Mouse (Mus musculus) hindbrain, embryonic 14.5 days (tissue): ENCODE data around the gene Prph. TPM values are rescaled to one million over a fixed set of nuclear protein-coding genes. Genes with fewer than 3 reads are reported as not detected.
"Not testable (repeated sequence)": the region's sequence is repeated elsewhere in the genome, so short reads cannot be mapped to it uniquely, and the experiment has no call there.

Experiments used
- ATAC-seq: fragments of 200-750 bp; cut with Nextera tagmentation; 2 replicates; pipeline ENCODE4 v1.8.0; 2017; ENCODE audit warnings: moderate number of reproducible peaks, mild to moderate bottlenecking, moderate TSS enrichment, moderate library complexity; ENCODE audit not compliant: low FRiP score
- DNase-seq: peaks from one replicate; pipeline ENCODE4 v3.0.0-alpha.2; 2015; ENCODE audit warnings: low spot score
- H3K27ac ChIP-seq: fragments of 300-500 bp; sonication (generic); 2 replicates; pipeline ENCODE4 v1.5.1; 2014; ENCODE audit warnings: mild to moderate bottlenecking, moderate library complexity
- H3K27me3 ChIP-seq: fragments of 300-500 bp; sonication (generic); 2 replicates; pipeline ENCODE4 v1.6.1; 2014; ENCODE audit warnings: mild to moderate bottlenecking, low read length, mixed read lengths; ENCODE audit not compliant: control insufficient read depth, insufficient read depth
- H3K36me3 ChIP-seq: fragments of 300-500 bp; sonication (generic); replicated peaks from 2 replicates; pipeline ENCODE4 v1.6.1; 2014; ENCODE audit not compliant: control insufficient read depth, insufficient read depth
- H3K4me1 ChIP-seq: fragments of 300-500 bp; sonication (generic); replicated peaks from 2 replicates; pipeline ENCODE4 v1.6.1; 2014; ENCODE audit warnings: antibody characterized with exemption, low read length, mixed read lengths; ENCODE audit not compliant: control insufficient read depth, insufficient read depth
- H3K4me2 ChIP-seq: fragments of 300-500 bp; sonication (generic); replicated peaks from 2 replicates; pipeline ENCODE4 v1.6.1; 2014; ENCODE audit warnings: mild to moderate bottlenecking, moderate library complexity
- H3K4me3 ChIP-seq: fragments of 300-500 bp; sonication (generic); replicated peaks from 2 replicates; pipeline ENCODE4 v1.5.1; 2014; ENCODE audit warnings: mild to moderate bottlenecking, low read length
- H3K9ac ChIP-seq: fragments of 300-500 bp; sonication (generic); 2 replicates; pipeline ENCODE4 v1.6.1; 2014
- H3K9me3 ChIP-seq: fragments of 300-500 bp; sonication (generic); 2 replicates; pipeline ENCODE4 v1.6.1; 2016; ENCODE audit warnings: low read length; ENCODE audit not compliant: control insufficient read depth
- WGBS: fragments of 180-500 bp; shearing (Covaris S2); extraction: QIAGEN DNeasy Blood & Tissue Kit; methylation state at CpG from one replicate; pipeline ENCODE4 v1.1.7; 2014; 5-methylcytosine and 5-hydroxymethylcytosine counted together
- polyA plus RNA-seq: library from polyadenylated mRNA; unstranded; fragments of >200 nt; fragmentation: Nextera tagmentation; extraction: Ambion mirVana; gene quantifications from 2 replicates; pipeline ENCODE4 v1.2.1, GENCODE M21; 2014

Gene Prph
- polyA plus RNA-seq, 1 experiment from 2014 or later = 77.9 TPM

DNA sequence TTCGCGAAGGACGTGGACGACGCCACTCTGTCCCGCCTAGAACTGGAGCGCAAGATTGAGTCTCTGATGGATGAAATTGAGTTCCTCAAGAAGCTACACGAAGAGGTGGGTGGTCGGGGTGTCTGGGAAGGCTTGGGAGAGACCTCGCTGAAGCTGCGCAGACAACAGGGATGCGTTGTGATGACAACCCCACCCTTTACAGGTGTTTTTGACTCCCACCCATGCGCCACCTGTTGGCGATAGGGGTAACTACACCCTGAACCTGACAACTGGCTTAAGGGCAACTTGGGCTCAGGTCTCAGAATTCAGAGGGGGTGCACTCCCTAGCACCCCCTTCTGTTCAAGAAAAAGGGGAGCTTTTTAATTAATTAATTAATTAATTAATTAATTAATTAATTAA is 1.4 kb downstream of the Prph start:
- WGBS = 8% methylated on average over 14 of the region's 14 CpGs
- ATAC-seq (no peak), DNase-seq (peak; percentile 45)
- Histone ChIP-seq H3K36me3 (no peaks in the 10 kb centered on the region), H3K27ac (no peak overlapping the region), H3K27me3 (peaks cover 78% of the 10 kb centered on the region), H3K9me3 (no peaks in the 10 kb centered on the region), H3K4me2 (peak overlapping the region; percentile 63), H3K4me1 (peaks cover 10% of the 10 kb centered on the region), H3K4me3 (peak overlapping the region; percentile 38), H3K9ac (no peak overlapping the region)

DNA sequence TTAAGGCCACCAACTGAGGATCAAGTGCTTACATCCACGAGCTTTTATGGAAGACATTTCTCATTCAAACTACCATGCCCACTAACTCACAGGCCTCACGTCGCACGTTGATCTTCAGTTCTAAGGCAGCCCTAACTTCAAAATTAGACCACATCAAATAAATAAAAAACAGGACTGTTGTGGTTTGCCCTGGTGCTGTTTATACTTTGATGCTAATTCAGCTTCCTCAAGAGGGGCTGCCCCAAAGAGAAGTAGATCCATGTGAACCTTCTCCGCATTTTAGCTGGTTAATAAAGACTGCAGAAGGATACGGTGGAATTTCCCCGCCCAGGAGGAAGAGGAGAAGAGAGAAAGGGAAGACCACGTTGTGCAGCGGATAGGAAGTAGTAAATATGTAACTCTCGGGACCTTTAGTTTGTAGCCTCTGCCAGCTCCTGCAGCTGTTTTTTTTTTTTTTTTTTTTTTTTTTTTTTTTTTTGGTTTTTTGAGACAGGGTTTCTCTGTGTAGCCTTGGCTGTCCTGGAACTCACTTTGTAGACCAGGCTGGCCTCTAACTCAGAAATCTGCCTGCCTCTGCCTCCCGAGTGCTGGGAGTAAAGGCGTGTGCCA is 10.7 kb downstream of the Prph start:
- Histone ChIP-seq H3K4me2 (no peak overlapping the region), H3K9ac (no peak overlapping the region), H3K4me1 (no peaks in the 10 kb centered on the region), H3K9me3 (no peaks in the 10 kb centered on the region), H3K27ac (no peak overlapping the region), H3K36me3 (no peaks in the 10 kb centered on the region), H3K27me3 (peaks cover 3% of the 10 kb centered on the region; the same call in 1 of the 2 replicates), H3K4me3 (no peak overlapping the region)
- no peak for ATAC-seq
- 82% methylated on average over 12 of the region's 12 CpGs for WGBS
- no peak for DNase-seq

DNA sequence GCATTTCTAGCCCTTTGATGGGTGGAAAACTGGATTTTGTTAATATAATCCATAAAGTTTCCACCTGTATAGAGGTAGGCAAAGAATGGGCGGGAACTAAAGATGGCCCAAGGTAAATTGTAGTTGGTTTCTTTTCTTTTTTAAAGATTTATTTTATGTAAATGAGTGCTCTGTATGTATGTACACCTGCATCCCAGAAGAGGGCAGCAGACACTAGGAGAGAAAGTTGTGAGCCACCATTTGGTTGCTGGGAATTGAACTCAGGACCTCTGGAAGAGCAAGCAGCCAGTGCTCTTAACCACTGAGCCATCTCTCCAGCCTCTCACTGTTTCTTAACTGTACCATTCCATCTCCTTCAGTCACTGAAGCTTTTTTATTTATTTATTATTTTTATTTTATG is 17.0 kb downstream of the Prph start:
- no peaks in the 10 kb centered on the region for H3K27me3 ChIP-seq
- H3K4me1 ChIP-seq = peaks cover 9% of the 10 kb centered on the region
- H3K9me3 ChIP-seq = no peaks in the 10 kb centered on the region
- no peak for DNase-seq
- no peak overlapping the region for H3K4me2 ChIP-seq
- no peak overlapping the region for H3K27ac ChIP-seq
- WGBS = 87% methylated on average over 1 of the region's 1 CpGs
- no peak for ATAC-seq
- no peaks in the 10 kb centered on the region for H3K36me3 ChIP-seq
- H3K4me3 ChIP-seq = no peak overlapping the region
- no peak overlapping the region for H3K9ac ChIP-seq

DNA sequence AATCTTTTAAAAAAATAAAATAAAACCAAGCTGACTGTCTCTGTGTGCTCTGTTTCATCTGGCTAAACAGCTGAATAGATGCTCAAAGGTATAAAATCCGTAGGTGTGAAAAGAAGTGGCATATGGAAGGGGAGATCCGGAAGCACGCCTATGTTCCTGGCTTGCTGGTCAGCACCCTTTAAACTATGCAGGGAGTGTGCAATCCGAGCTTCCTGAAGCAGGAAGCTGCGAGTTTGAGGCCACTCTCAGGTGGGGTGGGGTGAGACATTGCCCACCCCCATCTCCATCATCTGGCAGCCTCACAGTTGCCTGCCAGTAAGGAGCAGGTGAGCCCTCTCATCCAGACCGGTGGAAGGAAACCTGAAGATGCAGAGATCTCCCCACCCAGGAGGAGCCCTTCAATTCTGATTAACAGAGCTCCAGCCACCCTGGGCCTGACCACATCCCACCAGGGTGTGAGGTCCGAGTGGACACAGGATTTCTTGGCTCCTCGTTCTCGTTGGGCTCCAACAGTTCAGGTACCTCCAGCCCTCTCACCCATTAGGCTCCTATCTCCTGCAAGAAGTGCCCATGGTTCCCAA is 19.1 kb downstream of the Prph start, which contains the start of gene Troap:
Gene Troap (plus strand): TSS at position 557 of the 581 bp plus-strand sequence.
- peak within 1 kb of the TSS; percentile 93 for H3K27ac ChIP-seq

DNA sequence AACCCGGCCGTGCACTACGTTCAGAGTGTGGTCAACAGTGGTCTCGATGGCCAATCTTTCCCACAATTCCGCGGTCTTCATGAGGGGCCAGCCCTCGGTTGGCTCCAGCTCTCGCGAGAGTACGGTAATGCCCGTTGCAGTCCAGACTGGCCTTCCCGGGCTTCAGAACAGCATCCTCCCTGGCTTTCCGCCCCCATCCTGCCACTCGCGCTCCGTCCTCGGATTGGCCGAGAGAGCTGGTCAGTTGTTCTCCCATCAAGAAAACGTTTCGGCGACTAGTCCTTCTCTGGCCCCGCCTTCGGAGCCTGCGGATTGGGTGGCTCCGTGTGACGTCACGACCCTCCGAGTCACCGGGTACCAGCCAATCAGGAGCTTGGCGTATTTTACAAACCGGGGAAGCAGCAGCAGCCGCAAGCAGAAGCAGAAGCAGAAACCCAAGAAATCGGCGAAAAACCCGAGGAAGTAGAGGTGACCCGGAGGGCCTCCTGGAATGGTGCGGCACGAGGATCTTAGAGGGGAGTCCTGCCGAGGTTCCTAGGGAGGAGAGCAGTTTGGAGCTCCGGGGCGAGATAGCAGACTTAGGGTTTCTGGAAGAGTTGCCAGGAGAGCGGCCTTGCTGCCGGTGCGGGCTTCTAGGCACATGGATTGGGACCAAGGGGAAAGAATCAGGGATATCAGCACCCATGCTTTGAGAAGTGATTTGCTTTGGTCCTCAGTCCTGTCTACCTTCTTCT is 19.8 kb downstream of the Prph start:
- Histone ChIP-seq H3K9ac (peak overlapping the region; percentile 66), H3K4me3 (peak overlapping the region; percentile 37), H3K36me3 (no peaks in the 10 kb centered on the region), H3K27me3 (no peaks in the 10 kb centered on the region), H3K27ac (peak overlapping the region; percentile 93), H3K9me3 (no peaks in the 10 kb centered on the region), H3K4me2 (peak overlapping the region; percentile 71), H3K4me1 (peaks cover 9% of the 10 kb centered on the region)
- ATAC-seq (peak; percentile 99), DNase-seq (peak; percentile 96)
- under 1% methylated on average over 44 of the region's 44 CpGs for WGBS

More for the DNA sequence above, 19.1 kb downstream of the Prph start, which contains the start of gene Troap:
- Histone ChIP-seq H3K9ac (peak within 1 kb of the TSS; percentile 66), H3K4me2 (peak within 1 kb of the TSS; percentile 71), H3K36me3 (no peaks in the 10 kb centered on the region), H3K9me3 (no peaks in the 10 kb centered on the region), H3K4me3 (peak within 1 kb of the TSS; percentile 37), H3K4me1 (peaks cover 9% of the 10 kb centered on the region), H3K27me3 (no peaks in the 10 kb centered on the region)
- DNase-seq (no peak), ATAC-seq (peak; percentile 42; the same call in 1 of the 2 replicates)
- 31% methylated on average over 9 of the region's 9 CpGs for WGBS

DNA sequence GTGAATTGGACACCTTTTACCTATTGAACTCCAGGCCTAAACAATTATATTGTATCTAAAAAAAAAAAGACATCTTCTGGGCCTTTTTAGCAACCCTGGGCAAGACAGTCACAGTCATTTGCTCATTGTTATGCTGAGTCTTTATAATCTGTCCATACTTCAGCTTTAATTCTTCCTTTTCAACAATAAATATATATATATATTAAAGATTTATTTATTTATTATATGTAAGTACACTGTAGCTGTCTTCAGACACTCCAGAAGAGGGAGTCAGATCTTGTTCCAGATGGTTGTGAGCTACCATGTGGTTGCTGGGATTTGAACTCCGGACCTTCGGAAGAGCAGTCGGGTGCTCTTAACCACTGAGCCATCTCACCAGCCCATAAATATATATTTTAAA is 21.0 kb downstream of the Prph start:
- H3K9me3 ChIP-seq, H3K9ac ChIP-seq, H3K27me3 ChIP-seq, ATAC-seq, H3K4me1 ChIP-seq, H3K36me3 ChIP-seq, DNase-seq, H3K4me3 ChIP-seq, H3K27ac ChIP-seq: not testable (repeated sequence)
- peak overlapping the region; percentile 71; the same call in 1 of the 2 replicates for H3K4me2 ChIP-seq
- WGBS = 99% methylated on average over 3 of the region's 3 CpGs

DNA sequence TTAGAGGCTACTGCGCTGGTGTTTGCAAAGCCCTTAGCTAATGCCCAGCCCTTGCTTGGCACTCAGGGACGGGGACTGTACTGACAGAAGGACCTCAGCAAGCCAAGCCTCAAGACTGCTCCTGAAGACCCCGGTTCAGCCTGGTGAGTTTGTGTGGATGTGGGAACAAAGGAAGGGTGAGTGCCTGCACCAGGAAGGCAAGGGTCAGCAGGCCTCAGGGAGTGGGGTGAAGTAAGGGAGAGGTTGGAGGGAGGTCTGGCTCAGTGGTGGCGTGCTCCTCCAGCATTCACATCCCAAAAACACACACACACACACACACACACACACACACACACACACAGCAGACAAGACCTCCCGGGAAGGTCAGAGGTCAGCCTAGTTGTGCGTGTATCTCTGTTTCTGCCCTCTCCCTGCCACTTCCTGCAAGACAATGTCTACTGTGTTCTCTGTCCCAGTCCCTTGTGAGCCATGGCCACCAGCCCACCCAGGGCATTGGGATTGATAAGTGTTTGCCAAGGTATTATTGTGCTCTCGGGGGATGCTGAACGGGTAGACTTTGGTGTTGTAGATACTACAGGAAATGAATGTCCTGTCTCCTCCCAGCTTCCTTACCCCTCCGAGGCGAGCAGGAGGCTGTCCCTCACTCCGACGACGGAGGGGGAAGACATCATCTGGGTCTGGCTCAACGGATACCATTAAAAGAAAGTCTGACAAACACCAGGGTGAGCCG is 23.4 kb downstream of the Prph start:
- Histone ChIP-seq H3K9me3 (no peaks in the 10 kb centered on the region), H3K9ac (0 out of 2 replicates have a peak overlapping the region, but pooled peaks have one; percentile 11), H3K36me3 (no peaks in the 10 kb centered on the region), H3K4me3 (no peak overlapping the region), H3K27ac (no peak overlapping the region), H3K4me1 (peaks cover 9% of the 10 kb centered on the region), H3K27me3 (0 out of 2 replicates have a peak, but pooled peaks cover under 1% of the 10 kb centered on the region), H3K4me2 (no peak overlapping the region)
- DNase-seq (no peak), ATAC-seq (no peak)
- WGBS = 84% methylated on average over 15 of the region's 15 CpGs

DNA sequence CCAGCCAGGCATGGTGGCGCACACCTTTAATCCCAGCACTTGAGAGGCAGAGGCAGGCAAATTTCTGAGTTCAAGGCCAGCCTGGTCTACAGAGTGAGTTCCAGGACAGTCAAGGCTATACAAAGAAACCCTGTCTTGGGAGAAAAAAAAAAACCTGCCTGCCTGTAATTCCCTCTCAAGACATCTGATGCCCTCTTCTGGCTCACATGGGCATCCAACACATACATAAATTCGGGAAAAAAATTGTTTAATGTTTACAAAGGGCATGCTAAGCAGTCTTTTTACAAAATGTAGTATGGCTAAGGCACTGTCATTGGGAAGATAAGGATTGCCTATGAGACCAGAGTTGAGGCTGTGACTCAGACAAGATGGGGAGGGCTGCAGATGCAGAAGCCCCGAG is 24.8 kb downstream of the Prph start:
- Histone ChIP-seq H3K4me1 (peaks cover 5% of the 10 kb centered on the region; the same call in 1 of the 2 replicates), H3K36me3 (no peaks in the 10 kb centered on the region), H3K4me2 (no peak overlapping the region), H3K27me3 (peaks cover 13% of the 10 kb centered on the region; the same call in 1 of the 2 replicates), H3K27ac (no peak overlapping the region), H3K4me3 (no peak overlapping the region), H3K9ac (no peak overlapping the region), H3K9me3 (no peaks in the 10 kb centered on the region)
- WGBS = 94% methylated on average over 3 of the region's 3 CpGs
- DNase-seq (no peak), ATAC-seq (no peak)

DNA sequence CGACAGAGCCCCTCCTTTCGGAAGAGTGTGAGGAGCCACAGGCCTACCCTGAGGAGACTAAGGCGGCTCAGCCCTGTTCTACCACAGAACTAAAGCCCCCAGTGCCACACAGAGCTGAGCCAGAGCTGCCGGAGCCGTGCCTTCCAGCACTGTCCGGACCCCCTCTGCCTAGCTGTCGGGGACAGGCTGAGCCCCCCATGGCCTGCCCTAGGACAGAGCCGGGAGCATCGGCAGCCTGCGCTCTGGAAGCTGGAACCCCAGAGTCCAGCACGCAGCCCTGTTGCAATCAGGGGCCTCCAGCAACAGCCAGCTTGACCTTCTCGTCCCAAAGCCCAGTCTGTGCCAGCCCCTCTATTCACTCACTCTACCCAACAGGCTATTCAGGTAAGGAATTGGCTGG is 27.3 kb downstream of the Prph start:
- DNase-seq (no peak), ATAC-seq (no peak)
- no peak overlapping the region for H3K27ac ChIP-seq
- H3K4me2 ChIP-seq = no peak overlapping the region
- H3K4me3 ChIP-seq = no peak overlapping the region
- no peaks in the 10 kb centered on the region for H3K4me1 ChIP-seq
- H3K27me3 ChIP-seq = peaks cover 39% of the 10 kb centered on the region
- WGBS = 95% methylated on average over 12 of the region's 12 CpGs
- no peaks in the 10 kb centered on the region for H3K9me3 ChIP-seq
- no peak overlapping the region for H3K9ac ChIP-seq
- H3K36me3 ChIP-seq = no peaks in the 10 kb centered on the region
